Mouse (Mus musculus) stomach, embryonic 16.5 days (tissue): Measurements from ENCODE around the gene Cpped1. TPM values are rescaled to one million over a fixed set of nuclear protein-coding genes. Genes with fewer than 3 reads are reported as not detected.

Source experiments
- ATAC-seq: fragments of 200-750 bp; cut with Nextera tagmentation; 2 replicates; pipeline ENCODE4 v1.8.0; 2017; ENCODE audit warnings: moderate number of reproducible peaks, moderate TSS enrichment; ENCODE audit not compliant: insufficient read depth, low FRiP score
- H3K27ac ChIP-seq: fragments of 300-500 bp; sonication (generic); 2 replicates; pipeline ENCODE4 v1.5.1; 2014; ENCODE audit warnings: low read length
- H3K27me3 ChIP-seq: fragments of 300-500 bp; sonication (generic); 2 replicates; pipeline ENCODE4 v1.6.1; 2014; ENCODE audit warnings: low read length, control low read depth, mixed read lengths; ENCODE audit not compliant: control insufficient read depth, insufficient read depth
- H3K36me3 ChIP-seq: fragments of 300-500 bp; sonication (generic); 2 replicates; pipeline ENCODE4 v1.6.1; 2014; ENCODE audit warnings: low read length; ENCODE audit not compliant: control insufficient read depth, insufficient read depth
- H3K4me1 ChIP-seq: fragments of 300-500 bp; sonication (generic); 2 replicates; pipeline ENCODE4 v1.6.1; 2014; ENCODE audit warnings: low read length, control low read depth, mixed read lengths; ENCODE audit not compliant: control insufficient read depth, insufficient read depth
- H3K4me2 ChIP-seq: fragments of 300-500 bp; sonication (generic); 2 replicates; pipeline ENCODE4 v1.6.1; 2014; ENCODE audit warnings: low read depth, low read length, mixed read lengths
- H3K4me3 ChIP-seq: fragments of 300-500 bp; sonication (generic); replicated peaks from 2 replicates; pipeline ENCODE4 v1.5.1; 2014; ENCODE audit warnings: mild to moderate bottlenecking, low read length
- H3K9ac ChIP-seq: fragments of 300-500 bp; sonication (generic); 2 replicates; pipeline ENCODE4 v1.6.1; 2014; ENCODE audit warnings: low read length
- H3K9me3 ChIP-seq: fragments of 300-500 bp; sonication (generic); replicated peaks from 2 replicates; pipeline ENCODE4 v1.6.1; 2016; ENCODE audit warnings: low read length, control low read depth; ENCODE audit not compliant: control insufficient read depth
- WGBS: fragments of 180-500 bp; shearing (Covaris S2); extraction: QIAGEN DNeasy Blood & Tissue Kit; methylation state at CpG from one replicate; pipeline ENCODE4 v1.1.7; 2014; 5-methylcytosine and 5-hydroxymethylcytosine counted together
- polyA plus RNA-seq: library from polyadenylated mRNA; unstranded; fragments of >200 nt; fragmentation: Nextera tagmentation; extraction: Ambion mirVana; gene quantifications from 2 replicates; pipeline ENCODE4 v1.2.1, GENCODE M21; 2015

The Cpped1 gene
- polyA plus RNA-seq, 1 experiment from 2014 or later, result 22.2 TPM

DNA sequence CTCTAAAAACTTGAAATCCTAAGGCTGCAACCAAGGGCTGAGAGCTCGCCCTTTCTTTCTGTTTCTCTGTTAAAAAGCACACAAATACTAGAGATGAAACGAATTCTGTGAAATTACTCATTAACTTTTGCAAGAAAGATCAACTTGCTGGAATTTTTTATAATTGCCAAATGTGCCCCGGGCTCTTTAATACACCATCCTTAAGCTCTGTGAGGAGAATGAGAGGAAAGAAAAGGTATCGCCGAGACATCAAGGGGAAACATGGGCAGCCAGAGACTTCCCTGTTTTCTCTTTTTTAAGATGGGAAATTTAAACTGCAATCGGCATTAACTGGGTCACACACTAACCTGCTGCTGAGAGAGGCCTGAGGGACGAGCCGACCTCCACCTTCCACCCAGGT lies 84.9 kb downstream of the Cpped1 start:
- Histone ChIP-seq H3K27me3 (no peaks in the 10 kb centered on the region), H3K36me3 (no peaks in the 10 kb centered on the region)
- 73% methylated on average over 8 of the region's 8 CpGs for WGBS

DNA sequence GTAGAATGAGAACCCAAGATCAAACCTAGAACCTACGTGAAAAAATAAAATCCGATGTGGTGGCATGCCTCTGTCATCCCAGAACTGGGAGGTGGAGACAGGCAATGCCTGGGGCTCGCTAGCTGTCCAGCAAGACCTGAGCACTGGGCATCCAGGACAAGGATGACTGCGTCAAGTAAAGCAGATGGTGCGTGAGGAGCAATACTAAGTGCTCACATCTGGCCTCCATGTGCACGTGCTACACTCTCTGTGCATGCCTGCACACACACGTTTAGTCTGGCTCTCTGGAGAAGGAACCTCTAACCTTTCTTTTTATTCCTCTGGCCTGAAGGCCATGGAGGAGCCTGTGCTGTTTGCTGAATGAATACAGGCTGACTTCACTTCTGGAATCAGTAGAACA lies 88.5 kb downstream of the Cpped1 start:
- H3K9ac ChIP-seq, result no peak overlapping the region
- no peaks in the 10 kb centered on the region for H3K27me3 ChIP-seq
- no peak overlapping the region for H3K4me3 ChIP-seq
- WGBS, result 77% methylated on average over 7 of the region's 7 CpGs
- no peaks in the 10 kb centered on the region for H3K9me3 ChIP-seq
- H3K36me3 ChIP-seq, result no peaks in the 10 kb centered on the region
- no peaks in the 10 kb centered on the region for H3K4me1 ChIP-seq
- no peak for ATAC-seq
- H3K27ac ChIP-seq, result no peak overlapping the region
- no peak overlapping the region for H3K4me2 ChIP-seq

More for the DNA sequence above, 84.9 kb downstream of the Cpped1 start:
- Histone ChIP-seq H3K4me2 (no peak overlapping the region), H3K27ac (no peak overlapping the region), H3K9ac (no peak overlapping the region), H3K4me3 (no peak overlapping the region), H3K4me1 (no peaks in the 10 kb centered on the region), H3K9me3 (no peaks in the 10 kb centered on the region)
- ATAC-seq, result no peak

DNA sequence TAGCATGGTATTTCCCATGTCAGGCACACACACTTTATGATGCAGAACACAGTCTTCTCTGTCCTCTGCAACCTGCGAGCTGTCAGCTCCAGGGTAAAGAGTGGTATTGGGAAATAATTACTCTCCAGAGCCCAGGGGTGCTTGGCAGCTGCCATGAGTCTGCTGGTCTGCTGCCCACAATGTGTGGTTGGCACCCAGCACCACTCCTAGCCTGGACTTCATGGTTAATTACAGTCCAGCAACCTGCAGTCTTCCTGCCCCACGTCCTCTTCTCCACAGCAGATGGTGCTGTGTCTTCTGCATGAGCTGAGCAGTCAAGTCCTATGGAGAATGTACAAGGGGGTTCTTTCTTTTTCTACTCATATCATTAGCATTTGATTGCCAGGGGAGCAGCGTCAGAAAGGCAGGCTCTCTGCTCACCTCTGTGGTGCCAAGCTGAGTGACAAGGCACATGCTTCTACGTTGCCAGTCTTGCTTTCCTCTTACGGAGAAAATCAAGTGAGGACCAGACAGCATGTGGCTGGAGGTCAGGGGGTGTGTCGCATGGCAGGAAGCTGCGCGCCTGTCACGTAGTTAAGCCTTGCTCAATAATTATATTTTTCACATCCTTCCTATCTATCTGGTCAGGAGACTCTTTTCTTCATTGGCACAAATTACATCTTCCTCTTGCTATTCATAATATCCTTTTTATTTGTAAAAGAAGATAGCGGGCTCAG lies 94.2 kb downstream of the Cpped1 start:
- H3K4me1 ChIP-seq, result no peaks in the 10 kb centered on the region
- no peak overlapping the region for H3K9ac ChIP-seq
- 75% methylated on average over 10 of the region's 10 CpGs for WGBS
- no peak overlapping the region for H3K27ac ChIP-seq
- H3K9me3 ChIP-seq, result no peaks in the 10 kb centered on the region
- no peaks in the 10 kb centered on the region for H3K27me3 ChIP-seq
- H3K36me3 ChIP-seq, result no peaks in the 10 kb centered on the region
- no peak overlapping the region for H3K4me2 ChIP-seq
- no peak for ATAC-seq
- H3K4me3 ChIP-seq, result no peak overlapping the region

DNA sequence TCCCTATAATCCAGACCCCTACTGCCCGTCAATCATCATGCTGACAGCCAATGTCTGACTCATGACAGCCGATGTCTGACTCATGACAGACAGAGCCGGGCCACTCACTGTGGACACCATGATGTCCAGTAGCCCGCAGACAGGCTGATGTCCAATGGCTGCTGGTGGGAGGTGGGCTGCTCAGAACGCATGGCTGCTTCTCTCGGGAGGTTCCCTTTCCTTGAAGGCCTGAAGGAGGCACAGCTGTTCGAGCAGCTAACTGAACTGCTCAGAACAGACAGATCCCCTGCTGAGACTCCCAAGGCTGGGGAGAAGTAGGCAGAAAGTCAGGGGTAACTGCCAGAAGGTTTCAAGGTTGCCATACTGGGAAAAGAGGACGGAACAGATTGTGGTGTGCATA lies 97.1 kb downstream of the Cpped1 start:
- Histone ChIP-seq H3K27me3 (no peaks in the 10 kb centered on the region), H3K9me3 (no peaks in the 10 kb centered on the region), H3K27ac (no peak overlapping the region), H3K4me2 (no peak overlapping the region), H3K9ac (no peak overlapping the region), H3K4me1 (no peaks in the 10 kb centered on the region), H3K4me3 (no peak overlapping the region), H3K36me3 (no peaks in the 10 kb centered on the region)
- WGBS, result 78% methylated on average over 8 of the region's 8 CpGs
- no peak for ATAC-seq

DNA sequence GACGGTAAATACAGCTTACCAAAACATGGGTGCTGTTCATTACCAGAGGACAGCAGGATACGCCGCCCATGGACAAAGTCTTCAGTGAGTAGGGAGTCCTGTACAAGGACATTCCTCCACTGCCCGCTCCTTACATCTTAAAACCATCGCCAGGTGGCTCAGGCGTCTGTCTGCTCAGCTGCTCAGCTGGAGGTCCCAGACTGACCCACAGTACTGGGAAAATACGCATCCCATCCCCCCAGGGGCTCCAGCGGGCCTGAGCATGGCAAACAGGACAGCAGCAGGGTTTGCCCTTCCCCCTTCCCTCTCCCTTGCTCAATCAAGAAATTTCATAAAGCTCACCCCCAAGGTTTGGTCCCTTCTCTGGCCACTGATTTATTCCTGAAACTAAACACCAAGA lies 99.6 kb downstream of the Cpped1 start:
- no peak overlapping the region for H3K9ac ChIP-seq
- H3K4me3 ChIP-seq, result no peak overlapping the region
- ATAC-seq, result no peak
- H3K36me3 ChIP-seq, result no peaks in the 10 kb centered on the region
- WGBS, result 55% methylated on average over 8 of the region's 8 CpGs
- H3K4me1 ChIP-seq, result no peaks in the 10 kb centered on the region
- no peaks in the 10 kb centered on the region for H3K27me3 ChIP-seq
- no peak overlapping the region for H3K4me2 ChIP-seq
- H3K27ac ChIP-seq, result no peak overlapping the region
- no peaks in the 10 kb centered on the region for H3K9me3 ChIP-seq

DNA sequence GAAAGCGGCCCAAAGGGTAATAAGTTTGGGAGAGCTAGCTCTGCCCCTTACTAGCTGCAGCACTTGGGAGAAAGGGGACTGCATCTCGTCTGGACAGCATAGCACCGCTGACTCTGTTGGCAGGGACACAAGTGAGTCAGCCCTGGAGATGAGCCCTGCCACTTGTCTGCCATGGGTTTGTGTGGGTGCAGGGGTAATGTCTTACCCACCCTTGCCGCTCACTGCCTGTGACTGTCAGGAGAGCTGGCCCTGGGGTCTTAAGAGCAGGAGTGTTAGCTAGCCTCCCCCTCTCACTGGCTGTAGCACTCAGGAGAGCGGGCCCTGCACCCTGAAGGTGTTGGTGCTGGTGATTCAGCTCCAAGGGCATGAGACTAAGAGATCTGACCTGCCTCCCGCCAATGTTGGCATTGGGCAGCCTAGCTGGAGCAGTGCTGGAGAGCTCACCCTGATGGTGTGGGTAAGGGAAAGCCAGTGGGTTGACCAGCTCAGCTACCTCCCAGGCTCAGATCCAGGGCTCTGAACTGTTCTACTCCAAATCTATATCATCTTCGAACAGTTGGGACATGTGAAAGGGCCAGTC lies 107.2 kb downstream of the Cpped1 start:
- no peak for ATAC-seq
- no peak overlapping the region for H3K4me3 ChIP-seq
- WGBS, result 86% methylated on average over 7 of the region's 7 CpGs

DNA sequence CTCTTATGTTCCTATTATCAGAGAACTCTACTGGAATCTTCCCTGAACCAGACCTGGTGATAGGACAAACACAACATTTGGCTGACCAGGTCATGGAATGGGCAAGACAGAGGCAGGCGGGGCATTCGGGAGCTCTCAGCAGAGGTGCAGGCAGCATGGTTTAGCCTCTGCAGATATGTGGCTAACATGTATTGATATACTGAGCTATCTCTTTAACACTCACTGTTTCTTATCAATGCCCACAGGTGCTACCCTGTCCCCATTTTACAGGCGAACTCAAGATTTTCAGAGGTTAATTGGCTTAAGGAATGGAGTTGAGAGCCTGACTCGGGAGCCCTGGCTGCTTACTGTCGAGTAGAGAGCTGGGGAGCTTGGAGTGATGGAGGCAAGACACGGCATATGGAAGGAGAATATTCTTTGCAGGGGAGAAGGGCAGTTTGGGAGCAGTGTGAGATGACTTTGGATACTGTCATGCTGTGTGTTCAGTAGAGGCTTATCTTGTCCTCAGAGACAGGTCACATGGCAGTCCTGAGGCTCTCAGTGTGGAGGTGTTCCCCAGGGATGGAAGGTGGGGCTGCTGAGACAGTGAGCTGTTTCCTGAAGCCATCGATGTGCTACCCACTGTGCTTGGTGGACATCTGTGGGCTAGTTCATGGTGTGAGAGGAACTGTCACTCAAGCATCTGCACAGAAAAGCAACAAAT lies 113.3 kb downstream of the Cpped1 start:
- H3K27ac ChIP-seq, result no peak overlapping the region
- no peaks in the 10 kb centered on the region for H3K36me3 ChIP-seq
- H3K9ac ChIP-seq, result no peak overlapping the region
- H3K4me2 ChIP-seq, result no peak overlapping the region
- no peaks in the 10 kb centered on the region for H3K9me3 ChIP-seq
- 67% methylated on average over 7 of the region's 7 CpGs for WGBS
- ATAC-seq, result no peak
- no peaks in the 10 kb centered on the region for H3K4me1 ChIP-seq
- no peak overlapping the region for H3K4me3 ChIP-seq
- no peaks in the 10 kb centered on the region for H3K27me3 ChIP-seq

More for the DNA sequence above, 107.2 kb downstream of the Cpped1 start:
- Histone ChIP-seq H3K9ac (no peak overlapping the region), H3K27ac (no peak overlapping the region), H3K36me3 (no peaks in the 10 kb centered on the region), H3K4me1 (no peaks in the 10 kb centered on the region), H3K27me3 (no peaks in the 10 kb centered on the region), H3K9me3 (no peaks in the 10 kb centered on the region), H3K4me2 (no peak overlapping the region)

DNA sequence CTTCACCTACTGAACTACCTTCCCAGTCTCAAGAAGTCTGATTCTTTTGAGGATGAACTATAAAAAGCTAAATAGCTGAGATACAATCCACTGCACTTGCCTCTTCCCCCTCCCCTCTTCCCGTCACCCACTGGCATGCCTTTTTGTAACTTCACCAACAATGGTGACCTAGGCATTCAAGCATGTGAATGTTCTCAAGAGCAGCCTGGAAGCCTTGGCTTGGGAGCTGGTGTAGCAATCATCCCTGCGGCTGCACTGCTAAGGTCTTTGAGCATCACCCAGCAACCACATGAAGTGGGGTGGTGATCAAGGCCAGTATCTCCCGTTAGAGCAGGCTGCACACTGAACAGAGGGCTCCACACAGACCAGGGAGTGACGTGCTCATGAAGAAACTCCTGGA lies 114.6 kb downstream of the Cpped1 start:
- Histone ChIP-seq H3K9ac (no peak overlapping the region), H3K27ac (no peak overlapping the region), H3K9me3 (no peaks in the 10 kb centered on the region), H3K4me1 (no peaks in the 10 kb centered on the region), H3K4me2 (no peak overlapping the region), H3K4me3 (no peak overlapping the region), H3K36me3 (no peaks in the 10 kb centered on the region), H3K27me3 (no peaks in the 10 kb centered on the region)
- ATAC-seq, result no peak
- WGBS, result 81% methylated on average over 4 of the region's 4 CpGs

DNA sequence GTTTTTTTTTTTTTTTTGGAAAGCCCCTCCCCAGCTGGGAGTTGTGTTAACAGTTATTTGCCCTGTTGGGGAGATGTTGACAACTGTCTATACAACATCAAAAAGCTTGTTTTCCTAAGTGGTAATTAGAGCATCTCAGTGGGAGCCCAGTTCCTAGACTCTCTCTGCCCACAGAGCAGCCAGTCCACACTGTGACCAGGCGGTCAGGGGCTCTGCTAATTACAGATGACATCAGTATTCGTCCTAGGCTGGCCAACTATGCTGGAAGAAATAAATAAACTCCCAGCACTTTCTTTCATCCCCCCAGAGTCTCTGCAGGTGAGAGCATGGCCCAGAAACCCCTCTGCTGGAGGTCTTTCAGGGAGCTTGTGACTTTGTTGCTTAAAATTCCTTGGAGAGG lies 115.9 kb downstream of the Cpped1 start:
- H3K4me2 ChIP-seq, result no peak overlapping the region
- H3K9ac ChIP-seq, result no peak overlapping the region
- ATAC-seq, result no peak
- no peak overlapping the region for H3K4me3 ChIP-seq
- H3K9me3 ChIP-seq, result no peaks in the 10 kb centered on the region
- H3K36me3 ChIP-seq, result no peaks in the 10 kb centered on the region
- H3K27me3 ChIP-seq, result no peaks in the 10 kb centered on the region
- no peak overlapping the region for H3K27ac ChIP-seq
- 46% methylated on average over 2 of the region's 2 CpGs for WGBS
- H3K4me1 ChIP-seq, result no peaks in the 10 kb centered on the region
